Mouse (Mus musculus): ENCODE data around the gene Syp.

The Syp gene

DNA sequence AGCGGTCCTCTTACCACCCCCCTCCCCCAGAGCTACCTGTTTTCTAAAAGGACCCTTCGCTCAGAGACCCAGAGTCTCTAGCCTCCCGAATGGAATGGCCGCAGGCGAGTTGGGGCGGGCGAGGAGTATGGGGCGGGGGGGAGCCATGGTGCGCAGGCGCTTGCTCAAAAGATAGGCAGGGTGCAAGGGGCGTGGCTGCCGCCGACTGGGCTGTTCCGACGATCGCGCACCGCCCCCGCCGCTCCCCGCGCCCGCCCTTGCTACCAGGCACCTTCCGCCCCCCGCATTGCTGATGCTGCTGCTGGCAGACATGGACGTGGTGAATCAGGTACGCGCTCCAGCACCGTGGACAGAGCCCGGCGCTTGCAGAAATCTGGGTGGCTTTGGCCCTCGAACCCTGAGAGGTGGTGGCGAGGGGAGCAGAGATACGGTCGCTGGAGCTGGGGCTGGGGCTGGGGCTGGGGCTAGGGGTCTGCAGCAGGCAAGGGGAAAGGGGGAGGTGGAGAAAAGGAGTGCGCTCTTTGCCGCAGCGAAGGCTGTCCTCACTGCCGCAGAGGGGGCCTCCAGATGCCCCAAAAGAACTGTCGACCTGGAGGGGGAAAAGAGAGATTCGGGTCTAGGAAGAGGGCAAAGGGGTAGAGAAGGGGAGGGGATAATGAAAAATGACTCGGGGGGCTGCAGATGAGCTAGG lies at the start of gene Syp:
Gene Syp, plus strand, starts transcription at position 71 of the 691 bp plus-strand sequence.
- CTCF ChIA-PET = no interaction called here

DNA sequence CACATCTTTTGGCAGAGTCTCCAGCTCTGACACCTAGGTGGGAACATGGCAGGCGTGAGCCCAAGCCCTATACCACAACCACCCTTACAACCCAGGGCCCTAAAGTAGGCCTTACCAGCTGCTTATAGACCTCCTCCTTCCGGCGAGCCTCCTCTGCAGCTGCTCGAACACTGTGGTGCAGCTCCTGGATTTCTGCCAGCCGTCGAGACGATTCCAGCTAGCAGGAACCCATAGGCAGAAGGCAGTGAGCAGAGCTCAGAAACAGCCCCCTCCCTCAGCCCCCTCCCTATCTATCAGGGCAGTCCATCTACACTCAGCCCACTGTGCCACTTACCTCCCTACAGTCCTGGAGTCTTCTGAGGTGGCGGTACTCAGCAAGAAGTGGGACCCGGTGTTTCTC lies 42.9 kb upstream of the Syp start:
- CTCF ChIA-PET = no interaction called here

DNA sequence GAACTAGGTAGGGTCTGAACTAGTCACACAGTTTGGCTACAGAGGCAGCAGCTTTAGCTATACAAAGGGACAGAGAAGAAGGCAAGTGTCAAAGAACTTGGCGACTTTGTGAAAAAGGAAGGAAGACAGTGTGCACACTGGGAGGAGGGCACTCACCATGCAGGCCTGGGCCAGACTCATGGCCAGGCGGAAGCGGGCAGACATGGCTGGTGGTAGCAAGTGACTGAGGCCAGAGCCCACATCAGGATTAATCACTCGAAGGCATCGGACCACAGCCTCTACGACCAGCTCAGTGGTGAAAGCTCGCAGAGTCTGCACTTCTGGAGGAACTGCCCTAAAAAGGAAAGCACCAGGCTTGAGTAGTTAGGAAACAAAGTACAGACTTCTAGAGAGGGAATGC lies 34.3 kb upstream of the Syp start:
- CTCF ChIA-PET = no interaction called here

DNA sequence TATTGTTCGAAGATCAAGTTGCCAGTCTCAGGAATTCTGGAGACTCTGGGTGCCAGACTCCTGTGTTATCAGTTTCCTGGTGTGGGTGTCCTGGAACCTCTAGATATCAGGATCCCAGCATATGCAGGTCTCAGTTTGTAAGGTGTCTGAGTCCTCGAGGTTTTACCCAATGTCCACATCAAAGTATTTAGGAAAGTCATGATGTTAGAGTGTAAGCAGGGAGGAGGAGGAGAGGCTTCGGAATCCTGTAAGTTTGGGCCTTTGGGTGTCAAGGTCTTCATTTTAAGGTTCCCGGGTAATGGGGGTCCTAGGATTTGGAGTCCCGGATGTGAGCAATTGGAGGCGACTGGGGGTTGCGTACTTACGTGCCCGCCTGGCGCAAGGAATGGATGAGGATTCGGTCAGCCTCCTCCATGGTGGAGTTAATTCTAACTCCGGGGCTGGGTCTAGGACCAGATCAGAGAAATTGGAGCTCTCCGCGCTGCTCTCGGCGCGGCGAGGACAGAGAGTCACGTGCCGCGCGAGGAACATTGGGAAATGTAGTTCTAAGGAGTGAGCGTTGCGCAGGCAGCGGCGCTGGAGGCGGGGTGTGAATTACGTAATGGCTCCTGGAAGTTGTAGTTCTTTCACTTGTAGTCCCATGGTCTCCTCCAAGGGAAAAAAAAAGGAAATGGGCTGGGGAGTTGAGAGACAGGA lies 33.2 kb upstream of the Syp start, which contains the start of gene Ccdc22:
Gene Ccdc22, minus strand, starts transcription at position 639 of the 696 bp plus-strand sequence.
- CTCF ChIA-PET = no interaction called here

DNA sequence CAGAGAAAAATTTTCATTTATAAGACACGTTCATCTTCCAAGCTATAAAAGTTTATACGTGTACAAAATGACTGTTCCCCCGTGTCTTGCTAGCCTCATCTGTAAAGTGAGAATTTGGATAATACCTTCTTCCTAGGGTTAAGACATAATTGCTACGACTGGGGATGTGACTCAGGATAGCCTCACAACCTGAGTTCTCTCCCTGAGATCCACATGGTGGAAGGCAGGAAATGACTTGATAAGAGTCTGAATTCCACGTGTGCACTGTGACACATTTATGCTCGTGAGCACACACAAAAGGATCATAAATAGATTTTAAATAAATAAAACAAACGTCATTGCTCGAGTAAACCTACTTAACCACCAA lies 32.7 kb upstream of the Syp start:
- CTCF ChIA-PET = no interaction called here

DNA sequence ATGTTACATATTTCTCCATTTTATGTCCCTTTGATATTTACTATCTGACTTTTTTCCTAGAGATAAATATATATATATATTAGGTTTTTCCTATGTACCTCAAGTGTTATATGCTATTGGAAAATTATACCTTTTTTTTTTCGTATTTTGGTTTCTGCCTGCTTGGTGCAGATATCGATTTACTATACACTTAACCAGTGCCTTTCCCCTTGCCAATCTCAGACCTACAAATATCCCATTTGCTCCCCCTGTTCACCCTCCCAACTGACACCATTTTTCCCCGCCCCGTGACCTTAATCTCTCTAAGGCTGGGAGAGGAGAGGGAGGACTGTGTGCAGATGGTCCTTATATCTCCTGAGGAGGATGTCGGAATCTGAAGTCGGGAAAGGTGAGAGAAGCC lies 31.5 kb upstream of the Syp start, which contains the start of gene Cacna1f:
Gene Cacna1f, plus strand, starts transcription at position 301 of the 400 bp plus-strand sequence.
- CTCF ChIA-PET = interaction anchor here (0.6 kb wide), 1 partner anchor 423 kb away, joined by 4 read pairs; no protein-coding TSS in a partner anchor

DNA sequence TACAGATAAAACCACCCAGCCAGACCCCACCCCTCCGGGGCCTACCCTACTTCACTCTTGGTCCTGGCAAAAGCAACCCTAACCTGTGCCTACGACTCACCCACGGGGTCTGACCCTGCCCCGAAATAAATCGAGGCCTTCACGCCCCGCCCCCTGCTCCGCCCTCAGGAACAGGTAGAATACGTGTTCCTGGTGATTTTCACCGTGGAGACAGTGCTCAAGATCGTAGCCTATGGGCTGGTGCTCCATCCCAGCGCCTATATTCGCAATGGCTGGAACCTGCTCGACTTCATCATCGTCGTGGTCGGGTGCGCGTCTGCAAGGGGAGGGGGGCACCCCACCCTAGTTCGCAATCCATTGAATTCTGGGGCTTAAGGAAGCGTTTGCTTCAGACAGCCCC lies 28.2 kb upstream of the Syp start:
- CTCF ChIA-PET = no interaction called here

DNA sequence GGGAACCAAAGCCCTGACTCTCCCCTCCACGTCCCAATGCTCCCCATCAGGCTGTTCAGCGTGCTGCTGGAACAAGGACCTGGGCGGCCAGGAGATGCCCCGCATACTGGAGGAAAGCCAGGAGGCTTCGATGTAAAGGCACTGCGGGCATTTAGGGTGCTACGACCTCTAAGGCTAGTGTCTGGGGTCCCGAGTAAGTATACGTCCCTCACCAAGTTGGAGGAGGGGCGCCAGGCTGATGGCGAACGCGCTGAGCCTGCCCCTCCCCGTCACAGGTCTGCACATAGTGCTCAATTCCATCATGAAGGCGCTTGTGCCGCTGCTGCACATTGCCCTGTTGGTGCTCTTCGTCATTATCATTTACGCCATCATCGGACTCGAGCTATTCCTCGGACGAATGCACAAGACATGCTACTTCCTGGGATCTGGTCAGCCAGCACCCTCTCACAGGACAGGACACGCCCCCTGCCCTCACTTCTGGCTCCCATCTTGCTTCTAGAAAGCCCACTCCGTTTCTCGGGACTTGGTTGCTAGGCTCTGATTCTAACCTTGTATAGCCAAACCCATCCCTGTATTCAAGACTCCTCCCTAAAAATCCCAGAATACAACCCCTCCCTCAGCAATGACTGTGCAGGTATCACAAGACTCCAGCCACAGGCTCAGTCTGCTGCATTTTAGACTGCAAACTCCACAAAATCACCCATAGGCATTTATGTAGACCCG lies 27.6 kb upstream of the Syp start:
- CTCF ChIA-PET = no interaction called here

DNA sequence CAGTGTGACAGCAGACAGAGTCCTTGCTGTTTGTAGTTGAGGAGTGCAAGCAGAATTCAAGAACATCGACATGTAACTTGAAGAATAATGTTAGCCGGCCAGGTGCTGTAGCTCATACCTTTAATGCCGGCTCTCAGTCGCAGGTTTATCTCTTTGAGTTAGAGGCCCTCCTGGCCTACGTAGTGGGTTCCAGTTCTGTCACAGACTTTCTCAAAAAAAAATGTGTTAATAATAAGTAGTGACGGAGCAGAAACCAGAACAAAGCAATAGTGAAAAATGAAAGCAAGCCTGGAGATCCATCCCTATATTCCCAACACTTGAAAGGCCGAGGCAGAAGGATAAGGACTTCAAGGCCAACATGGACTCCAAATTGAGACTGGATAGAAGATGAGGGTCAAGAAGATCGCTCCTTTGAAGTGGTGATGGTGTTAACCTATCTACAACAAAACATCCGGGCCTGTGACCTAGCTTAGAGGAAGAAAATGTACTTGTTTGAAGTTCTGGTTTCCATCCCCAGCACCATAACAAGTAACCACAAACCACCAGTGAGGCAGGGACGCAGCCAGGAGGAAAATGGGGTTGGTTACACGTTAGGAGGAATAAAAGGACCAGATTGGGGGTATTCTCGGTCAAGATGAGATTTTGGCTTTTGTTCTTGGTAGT lies 20.3 kb upstream of the Syp start:
- CTCF ChIA-PET = no interaction called here

DNA sequence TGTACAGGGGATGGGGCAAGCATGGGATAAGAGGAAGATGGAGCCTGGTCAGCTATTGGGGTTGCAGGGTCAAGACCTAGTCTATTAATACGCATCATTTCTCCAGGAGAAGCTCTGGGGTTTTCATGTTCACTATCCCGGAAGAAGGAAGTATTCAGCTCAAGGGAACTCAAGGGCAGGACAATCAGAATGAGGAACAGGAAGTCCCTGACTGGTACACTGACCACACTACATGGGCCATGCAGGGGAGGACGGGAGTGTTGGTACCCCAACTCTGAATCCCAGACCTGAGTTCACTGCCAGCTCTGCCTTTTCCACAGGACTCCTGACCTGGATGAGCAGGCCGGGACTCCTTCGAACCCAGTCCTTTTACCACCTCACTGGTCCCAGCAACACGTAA lies 5.7 kb upstream of the Syp start:
- CTCF ChIA-PET = no interaction called here

DNA sequence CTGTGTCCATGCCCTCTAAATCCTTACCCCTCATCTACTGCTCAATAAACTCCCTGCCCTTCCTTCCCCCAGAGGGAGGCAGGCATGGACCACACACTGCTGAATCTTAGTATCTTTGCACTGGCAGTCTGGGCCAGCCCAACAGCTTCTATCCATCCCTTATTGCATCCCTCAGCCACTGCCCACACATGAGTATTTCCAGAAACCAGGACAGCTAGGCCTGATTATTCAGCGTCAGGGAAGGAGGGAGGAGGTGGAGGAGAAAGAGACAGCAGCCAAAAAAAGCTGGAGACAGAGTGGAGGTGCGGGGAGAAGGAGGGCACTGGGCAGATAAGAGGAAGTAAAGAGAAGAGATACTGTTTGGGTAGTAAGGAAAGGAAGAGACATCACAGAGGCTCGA lies 3.2 kb upstream of the Syp start:
- CTCF ChIA-PET = interaction anchor here (0.5 kb wide), 1 partner anchor 60 kb away, joined by 6 read pairs; no protein-coding TSS in a partner anchor

DNA sequence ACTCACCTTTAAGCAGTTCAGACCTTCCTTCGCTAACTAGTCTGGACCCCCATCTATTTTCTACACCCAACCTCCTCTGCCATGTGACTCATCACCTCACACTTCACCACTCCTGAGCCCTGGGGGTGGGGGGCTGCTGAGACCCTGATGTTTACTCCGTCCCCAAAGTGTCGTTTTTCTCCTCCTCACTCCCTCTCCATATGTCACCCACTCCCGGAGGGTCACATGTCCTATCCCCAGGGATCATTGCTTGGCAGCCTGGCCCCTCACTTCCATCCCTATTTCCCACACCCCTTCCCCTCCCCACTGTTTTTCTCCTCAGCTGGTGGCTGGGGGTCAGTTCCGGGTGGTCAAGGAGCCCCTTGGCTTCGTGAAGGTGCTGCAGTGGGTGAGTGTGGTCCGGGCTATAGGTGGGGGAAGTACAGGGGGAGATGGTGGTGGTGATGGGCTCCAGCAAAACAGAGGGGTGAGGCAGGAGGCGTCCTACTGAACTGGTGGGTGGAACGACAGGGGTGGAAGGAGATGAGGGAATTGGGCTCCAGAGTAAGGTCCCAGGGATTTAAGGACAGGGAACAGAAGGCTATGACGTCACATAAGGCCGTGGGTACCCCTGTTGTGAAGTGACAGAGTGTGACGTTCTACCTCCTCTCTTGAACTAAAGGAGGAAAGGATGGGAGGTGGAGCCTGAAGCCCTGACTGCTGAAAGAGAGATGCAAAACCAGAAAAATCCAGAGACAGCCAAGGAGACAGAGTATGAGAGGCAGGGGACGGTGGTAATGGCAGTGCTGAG lies 1.5 kb downstream of the Syp start:
- CTCF ChIA-PET = no interaction called here

DNA sequence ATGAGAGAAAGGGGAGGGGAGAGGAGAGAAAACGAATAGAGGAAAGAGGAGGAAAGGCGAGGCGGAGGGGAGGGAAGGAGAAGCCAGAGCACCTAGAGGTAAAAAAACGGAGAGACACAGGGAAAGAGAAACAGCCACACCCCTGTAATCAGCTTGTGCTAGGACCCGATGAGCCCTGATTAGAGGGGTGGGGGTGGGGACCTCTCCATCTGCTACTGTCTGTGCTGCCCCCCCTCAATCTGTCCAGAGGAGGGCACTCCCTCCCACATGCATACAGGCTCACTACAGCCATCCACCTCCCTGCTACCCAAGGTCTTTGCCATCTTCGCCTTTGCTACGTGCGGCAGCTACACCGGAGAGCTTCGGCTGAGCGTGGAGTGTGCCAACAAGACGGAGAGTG lies 2.5 kb downstream of the Syp start:
- CTCF ChIA-PET = interaction anchor here (0.6 kb wide), 1 partner anchor 552 kb away, joined by 4 read pairs; no protein-coding TSS in a partner anchor

DNA sequence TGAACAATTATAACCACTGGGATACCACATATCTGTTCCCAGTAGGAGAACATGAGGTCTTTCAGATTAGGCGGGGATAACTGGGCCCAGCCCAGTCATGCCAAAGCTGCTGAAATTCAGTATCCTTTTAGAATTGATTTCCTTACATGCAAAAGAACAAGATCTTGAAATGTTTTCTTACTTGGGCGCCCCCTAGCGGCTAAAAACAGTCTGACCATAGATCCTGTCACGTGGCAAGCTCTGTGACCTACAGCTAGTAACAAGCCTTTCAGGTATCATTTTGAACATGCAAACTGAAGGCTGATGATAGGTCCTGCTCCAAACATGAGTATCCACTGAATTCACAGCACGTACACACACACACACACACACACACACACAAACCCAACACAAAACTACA lies 7.1 kb downstream of the Syp start:
- CTCF ChIA-PET = interaction anchor here (1.0 kb wide), 1 partner anchor 31 kb away, joined by 7 read pairs; no protein-coding TSS in a partner anchor

DNA sequence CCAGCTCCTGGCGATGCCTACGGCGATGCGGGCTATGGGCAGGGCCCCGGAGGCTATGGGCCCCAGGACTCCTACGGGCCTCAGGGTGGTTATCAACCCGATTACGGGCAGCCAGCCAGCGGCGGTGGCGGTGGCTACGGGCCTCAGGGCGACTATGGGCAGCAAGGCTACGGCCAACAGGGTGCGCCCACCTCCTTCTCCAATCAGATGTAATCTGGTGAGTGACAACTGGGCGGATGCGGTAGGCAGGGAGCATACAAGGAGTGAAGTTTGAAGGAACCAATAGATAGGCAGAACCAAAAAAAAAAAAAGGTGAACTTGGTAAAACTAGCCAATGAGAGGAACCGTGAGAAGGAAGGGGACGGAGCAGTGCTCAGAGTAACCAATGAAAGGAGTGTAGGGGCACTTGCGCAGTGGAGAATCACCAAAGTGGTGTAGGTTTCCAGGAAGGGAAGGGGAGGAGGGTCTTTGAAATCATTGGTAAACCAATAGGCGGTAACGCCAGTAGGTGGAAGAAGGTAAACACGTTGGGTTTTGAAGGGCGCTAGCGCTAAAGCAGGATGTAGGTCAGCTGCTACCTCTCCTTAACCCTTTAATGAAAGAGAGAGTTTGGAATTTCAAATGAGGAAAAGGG lies 10.5 kb downstream of the Syp start:
- CTCF ChIA-PET = no interaction called here

DNA sequence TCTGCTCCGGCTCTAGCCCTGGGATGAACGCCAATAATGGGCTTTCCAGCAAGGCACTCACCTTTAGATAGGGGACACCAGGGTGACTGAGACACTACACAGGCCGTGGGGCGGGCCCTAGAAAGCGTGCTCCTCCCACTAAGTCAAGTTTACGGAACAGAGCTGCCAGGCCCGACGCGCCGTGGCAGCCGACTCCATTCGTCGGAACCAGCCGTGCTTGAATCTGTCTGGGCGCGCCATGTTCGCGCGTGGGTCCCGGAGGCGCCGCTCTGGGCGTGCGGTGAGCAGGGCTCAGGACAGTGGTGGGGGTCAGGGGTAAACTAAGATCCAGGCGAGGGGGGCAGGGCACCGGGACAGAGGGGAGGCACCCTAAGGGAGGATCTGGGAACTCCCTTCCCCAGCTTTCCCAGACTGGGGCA lies 19.0 kb downstream of the Syp start, which contains the start of gene Prickle3:
Gene Prickle3, plus strand, starts transcription at position 40 of the 419 bp plus-strand sequence.
- CTCF ChIA-PET = no interaction called here

DNA sequence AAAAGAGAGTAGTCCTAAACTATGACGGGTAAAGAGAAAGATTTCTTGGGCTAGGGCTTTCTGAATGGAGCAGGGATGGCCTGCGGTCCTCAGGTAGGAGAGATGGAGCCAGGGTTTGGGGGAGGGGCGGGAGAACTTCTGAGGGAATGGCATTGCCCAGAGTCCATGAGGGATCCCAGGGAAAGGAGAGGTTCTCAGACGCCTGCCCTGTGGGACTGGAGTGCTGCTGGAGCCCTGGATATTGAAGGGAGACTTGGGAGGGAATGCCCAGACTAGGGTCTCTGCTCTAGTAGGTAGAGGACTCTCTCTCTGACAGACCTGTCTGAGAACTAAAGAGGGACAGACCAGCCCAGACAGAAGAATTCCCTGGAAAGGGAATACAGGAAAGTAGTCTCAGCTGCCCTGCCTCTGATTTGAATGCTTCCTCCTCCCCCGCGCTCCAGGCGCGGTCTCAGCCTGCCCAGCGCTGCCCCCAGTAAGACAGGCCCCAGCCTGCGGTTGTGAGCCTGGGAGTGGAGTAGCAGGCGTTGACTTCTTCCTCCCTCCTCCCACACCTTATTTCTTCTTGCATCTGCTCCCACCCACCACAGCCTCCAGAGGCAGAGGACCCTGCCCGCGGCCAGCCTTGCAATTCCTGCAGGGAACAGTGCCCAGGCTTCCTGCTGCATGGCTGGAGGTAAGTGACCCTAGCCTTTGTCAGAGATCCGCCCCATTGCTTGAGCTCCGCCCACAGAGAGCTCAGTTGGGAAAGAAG lies 19.9 kb downstream of the Syp start:
- CTCF ChIA-PET = no interaction called here

DNA sequence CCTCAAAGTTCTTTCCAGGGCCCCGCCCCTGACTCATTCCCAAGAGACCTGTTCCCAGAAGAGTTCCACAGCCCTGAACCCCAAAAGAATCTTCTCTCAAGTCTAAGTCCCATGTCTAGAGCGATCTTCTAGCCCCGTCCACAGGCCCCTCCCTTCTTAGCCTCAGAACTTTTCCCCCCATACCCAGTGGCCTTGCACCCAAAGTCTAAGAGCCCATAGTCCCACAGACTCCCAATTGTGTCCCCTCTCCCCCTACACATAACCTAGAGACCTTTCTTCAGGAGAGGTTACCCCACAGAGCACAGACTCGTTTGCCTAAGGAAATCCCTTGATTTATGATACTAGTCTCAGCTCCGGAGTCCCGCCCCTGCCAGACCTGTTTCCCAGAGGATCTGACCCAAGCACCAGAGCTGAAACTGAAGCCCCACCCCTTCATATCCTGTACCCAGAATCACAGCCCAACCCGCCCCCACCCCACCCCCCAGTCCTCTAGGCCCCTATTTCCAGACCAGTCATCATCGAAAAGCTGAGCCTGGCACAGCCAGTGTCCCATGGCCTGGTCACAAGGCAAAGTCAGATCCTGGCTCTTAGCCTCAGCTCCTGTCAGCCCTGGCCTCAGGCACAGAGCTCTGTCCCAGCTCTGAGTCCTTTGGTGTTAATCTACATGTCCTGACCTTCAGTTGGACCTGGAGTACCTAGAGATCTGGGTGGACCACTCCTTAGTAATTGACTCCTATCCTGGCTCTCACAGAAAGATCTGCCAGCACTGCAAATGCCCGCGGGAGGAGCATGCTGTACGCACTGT lies 20.7 kb downstream of the Syp start:
- CTCF ChIA-PET = no interaction called here

DNA sequence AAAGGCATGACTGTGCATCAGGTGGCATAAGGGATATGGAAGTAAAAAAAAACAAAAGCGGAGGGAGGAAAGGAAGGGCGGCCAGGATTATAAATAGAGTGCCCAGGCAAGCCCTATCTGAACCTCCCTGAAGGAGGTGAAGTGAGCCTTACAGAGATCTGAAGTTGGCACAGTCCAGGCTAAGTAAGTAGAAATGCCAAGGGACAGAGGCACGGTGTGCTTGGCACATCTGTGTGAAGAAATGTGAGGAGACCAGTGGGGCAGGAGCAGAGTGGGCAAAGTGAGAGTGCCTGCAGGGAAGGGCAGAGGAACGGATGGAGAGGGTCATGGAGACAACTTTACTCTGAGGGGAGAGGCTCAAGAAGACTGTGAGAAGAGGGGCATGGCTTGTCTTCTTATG lies 22.8 kb downstream of the Syp start:
- CTCF ChIA-PET = no interaction called here
